Mouse (Mus musculus) thymus, postnatal 4 days (tissue): ENCODE measurements around the gene Ndufs8.
A peak's percentile ranks its signal among the peaks of the same experiment; 100 is the strongest.
"Not testable (repeated sequence)": the region's sequence is repeated elsewhere in the genome, so short reads cannot be mapped to it uniquely, and the experiment has no call there.

Source experiments
- DNase-seq: peaks from one replicate; pipeline ENCODE4 v3.0.0; 2021

Ndufs8 gene

DNA sequence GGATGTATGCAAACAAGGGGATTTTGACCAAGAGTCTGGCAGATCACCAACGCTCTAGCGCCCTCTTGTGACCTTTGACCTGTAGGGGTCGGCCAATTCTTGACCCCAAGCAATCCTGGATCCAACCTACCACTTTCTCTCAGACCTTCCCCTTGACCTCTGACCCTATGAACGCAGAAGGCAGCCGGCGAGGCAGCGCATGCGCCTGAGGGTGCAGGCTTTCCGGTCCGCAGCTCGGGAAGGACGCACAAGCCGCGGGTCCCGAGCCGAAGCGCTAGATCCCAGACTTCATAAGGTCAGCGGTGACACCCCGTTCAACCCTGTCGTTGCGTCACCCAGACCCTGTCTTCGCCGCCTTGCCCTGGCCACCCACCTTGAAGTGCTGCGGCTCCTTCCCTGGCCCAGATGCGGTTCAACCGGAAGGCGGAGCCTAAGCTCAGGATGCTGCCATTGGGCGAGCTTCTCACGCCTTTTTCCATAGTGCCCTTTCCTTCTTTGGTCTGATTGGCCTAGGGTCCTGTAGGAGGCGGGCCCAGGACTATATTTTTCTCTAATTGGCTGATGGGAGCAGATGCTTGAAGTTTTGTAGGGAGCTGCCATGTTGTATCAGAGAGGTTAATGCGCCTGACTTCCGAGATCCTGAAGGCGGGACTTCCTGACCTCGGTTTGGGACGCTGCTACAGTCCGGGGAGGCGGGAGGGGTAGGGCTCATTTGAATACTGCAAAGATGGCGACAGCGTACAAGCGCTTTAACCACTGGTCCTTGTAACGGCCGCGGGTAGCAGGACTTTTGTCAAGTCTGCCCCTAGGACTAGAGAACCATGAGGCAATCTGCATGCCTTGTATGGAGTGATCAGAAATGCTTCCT, at the start of gene Ndufs8:
Gene Ndufs8 (minus strand): TSS at position 438 of the 868 bp plus-strand sequence.
- peak; percentile 87 for DNase-seq

GRCm38 (mm10) chr19:3961805-3962204, 49.2 kb upstream of the Ndufs8 start:
- DNase-seq: not testable (repeated sequence)

GRCm38 (mm10) chr19:3960211-3960610, 47.6 kb upstream of the Ndufs8 start:
- no peak for DNase-seq

DNA sequence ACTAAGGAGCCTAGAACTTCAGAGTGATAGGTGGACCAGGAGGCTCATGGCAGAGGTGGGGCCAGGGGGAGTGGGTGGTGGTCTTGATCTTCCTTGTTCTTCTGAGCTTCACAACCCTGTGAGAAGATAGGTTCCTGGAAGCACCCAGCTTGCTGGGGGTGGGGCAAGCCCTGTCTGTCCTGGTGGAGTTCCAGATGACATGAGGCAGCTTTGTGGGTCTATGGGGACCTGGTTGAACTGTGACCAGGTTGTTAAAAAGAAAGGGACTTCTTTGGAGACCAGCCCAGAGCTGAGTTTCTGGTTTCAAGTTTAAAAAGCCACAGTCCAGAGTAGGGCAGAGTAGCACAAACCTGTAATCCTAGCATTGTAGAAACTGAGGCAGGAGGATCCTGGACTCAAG, 46.5 kb upstream of the Ndufs8 start:
- DNase-seq: no peak

GRCm38 (mm10) chr19:3958470-3958869, 45.9 kb upstream of the Ndufs8 start, which contains the start of gene Aldh3b3:
Gene Aldh3b3, plus strand, starts transcription at chr19:3958645.
- no peak for DNase-seq

DNA sequence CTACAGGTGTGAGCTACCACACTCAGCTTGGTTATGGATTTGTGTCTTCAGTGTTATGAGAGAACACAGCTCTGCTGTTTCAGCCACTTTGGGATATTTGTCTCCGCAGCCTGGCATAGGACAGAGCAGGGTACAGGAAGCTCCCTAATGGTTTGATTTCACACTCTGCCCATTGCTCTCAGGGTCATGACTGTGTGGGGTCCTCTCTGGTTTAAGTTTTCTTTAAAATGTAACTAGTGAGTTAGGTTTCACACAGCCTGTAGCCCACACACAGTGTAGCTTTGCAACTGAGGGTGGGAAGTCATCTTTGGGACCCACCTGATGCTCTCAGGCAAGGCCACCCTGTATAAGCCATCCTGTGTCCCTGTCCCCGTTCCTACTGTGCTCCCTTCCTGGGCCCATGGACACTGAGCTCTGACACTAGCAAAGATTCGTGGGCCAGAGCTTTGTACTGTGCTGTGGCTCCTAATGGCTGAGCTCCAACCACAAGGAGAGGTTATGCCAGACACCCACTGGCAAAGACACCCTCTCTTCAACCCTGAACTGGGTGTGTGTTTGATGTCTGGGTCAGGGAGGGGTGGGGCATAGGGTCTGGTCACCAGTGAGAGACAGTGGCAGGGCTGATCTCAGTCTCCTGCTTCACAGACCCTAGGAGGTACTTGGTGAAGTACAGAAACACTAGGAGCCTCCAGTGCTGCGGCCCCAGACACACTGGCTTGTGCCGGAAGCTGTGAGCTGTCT, 44.9 kb upstream of the Ndufs8 start:
- not testable (repeated sequence) for DNase-seq

DNA sequence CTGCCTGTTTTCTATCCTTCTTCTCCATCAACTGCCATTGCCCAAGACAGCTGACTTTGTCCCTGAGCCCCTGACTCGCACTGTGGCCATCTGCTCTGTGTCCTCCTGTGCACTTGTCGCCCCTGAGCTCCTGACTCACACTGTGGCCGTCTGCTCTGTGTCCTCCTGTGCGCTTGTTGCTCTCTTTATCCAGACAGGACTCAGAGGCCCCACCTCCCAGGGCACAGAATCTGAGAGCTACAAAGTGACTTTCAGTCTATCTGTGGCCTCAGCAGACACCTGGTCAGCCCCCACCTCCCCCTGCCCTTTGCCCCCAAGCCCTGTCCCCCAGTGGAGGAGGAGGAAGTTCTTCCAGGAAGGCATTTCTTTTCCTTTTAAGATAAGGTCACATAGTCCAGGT, 43.2 kb upstream of the Ndufs8 start:
- no peak for DNase-seq

GRCm38 (mm10) chr19:3955033-3955432, 42.5 kb upstream of the Ndufs8 start:
- no peak for DNase-seq

GRCm38 (mm10) chr19:3952099-3952498, 39.5 kb upstream of the Ndufs8 start:
- DNase-seq: no peak

DNA sequence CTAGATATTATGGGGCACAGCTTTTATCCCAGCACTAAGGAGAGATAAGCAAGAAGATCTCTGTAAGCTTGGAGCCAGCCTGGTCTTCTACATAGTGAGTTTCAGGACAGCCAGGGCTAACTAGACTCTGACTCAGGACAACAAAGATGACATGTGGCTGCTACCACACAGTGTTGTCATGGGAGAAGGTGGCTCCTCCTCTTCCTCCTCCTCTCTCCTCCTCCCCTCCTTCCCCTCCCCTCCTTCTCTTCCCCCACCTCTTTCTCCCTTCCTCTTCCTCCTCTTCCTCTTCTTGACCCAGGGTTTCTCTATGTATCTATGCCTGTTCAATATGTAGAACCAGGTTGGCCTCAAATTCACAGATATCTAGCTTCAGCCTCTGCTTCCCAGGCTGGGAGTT, 38.9 kb upstream of the Ndufs8 start:
- no peak for DNase-seq

- no peak for DNase-seq
Measured at GRCm38 (mm10) chr19:3950331-3950730, 37.8 kb upstream of the Ndufs8 start.

DNA sequence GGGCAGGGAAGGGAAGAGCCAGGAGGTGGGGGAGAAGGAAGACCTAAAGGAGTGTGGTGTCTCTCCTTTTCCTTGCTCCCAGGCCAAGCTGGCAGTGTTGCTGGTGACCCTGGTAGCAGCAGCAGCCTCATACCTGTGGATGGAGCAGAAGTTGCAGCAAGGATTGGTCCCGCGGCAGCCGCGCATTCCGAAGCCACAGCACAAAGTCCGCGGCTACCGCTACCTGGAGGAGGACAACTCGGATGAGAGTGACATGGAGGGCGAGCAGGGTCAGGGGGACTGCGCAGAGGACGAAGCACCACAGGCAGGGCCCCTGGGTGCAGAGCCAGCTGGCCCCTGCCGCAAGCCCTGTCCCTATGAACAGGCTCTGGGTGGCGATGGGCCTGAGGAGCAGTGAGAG, 36.0 kb upstream of the Ndufs8 start:
- no peak for DNase-seq

- DNase-seq: no peak
Measured at GRCm38 (mm10) chr19:3947813-3948212, 35.2 kb upstream of the Ndufs8 start.

DNA sequence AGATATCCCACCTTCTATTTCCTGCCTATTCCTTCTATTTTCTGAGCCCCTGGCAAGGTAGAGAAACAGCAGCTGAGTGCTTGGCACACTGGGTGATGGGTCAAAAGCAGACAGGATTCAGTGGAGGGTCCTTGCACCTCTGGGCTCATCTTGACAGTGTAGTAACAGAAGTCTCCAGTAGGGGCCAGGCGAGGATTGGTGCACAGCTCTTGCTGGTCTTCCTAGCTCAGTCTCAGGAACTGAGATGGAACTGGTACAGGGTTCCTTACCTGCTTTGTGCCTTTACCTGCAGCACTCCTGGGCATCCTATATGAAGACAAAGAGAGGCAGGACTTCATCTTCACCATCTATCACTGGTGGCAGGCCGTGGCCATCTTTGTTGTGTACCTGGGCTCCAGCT, 34.1 kb upstream of the Ndufs8 start:
- DNase-seq: peak; percentile 83

DNA sequence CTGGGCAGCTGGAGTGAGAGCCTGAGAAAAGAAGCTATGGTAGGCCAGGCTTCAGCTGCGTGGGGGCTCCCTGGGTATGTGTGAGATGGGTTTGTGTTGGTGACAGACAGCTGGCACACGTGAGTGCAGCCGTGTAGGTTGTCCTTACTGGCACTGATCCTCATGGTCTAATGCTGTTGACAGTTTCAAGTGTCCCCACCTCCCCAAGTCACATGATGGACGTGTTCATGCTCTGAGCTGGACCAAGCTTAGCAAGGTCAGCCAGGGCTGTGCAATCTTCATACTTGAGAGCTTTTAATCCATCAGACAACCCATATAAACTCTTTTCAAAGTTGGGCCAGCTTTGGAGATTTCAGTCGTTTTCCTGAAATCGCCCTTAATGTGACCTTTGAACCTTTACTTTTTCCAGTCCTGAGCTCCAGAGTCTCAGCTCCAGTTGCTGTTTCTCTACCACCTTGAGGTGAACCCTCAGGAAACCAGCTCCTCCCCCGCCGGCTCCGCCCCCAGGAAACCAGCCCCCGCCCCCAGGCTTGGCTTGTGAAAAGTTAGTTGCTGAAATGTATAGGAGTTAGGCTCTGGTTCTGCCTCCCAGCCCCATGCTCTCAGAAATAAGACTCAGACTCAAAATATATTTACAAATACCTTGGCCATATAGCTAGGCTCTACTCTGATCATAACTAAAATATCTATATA, 33.4 kb upstream of the Ndufs8 start:
- peak; percentile 89 for DNase-seq

- peak; percentile 81 for DNase-seq
Measured at GRCm38 (mm10) chr19:3942986-3943735, 30.6 kb upstream of the Ndufs8 start.

DNA sequence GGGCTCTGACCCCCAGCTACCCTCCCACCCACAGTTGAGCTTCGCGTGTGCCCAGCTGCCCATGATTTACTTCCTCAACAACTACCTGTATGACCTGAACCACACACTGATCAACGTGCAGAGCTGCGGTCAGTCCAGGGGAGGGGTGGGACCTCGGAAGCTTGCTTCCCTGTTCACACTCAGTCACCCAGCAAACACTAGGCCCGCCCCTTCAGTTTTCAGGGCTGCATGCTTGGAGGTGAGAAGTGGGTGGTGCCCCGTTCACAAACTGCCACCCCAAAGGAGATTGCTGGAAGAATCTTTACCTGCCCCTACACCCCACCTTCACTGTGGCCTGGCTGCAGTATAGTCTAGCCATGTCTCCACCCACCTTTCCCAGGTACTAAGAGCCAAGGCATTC, 29.7 kb upstream of the Ndufs8 start:
- DNase-seq: no peak

DNA sequence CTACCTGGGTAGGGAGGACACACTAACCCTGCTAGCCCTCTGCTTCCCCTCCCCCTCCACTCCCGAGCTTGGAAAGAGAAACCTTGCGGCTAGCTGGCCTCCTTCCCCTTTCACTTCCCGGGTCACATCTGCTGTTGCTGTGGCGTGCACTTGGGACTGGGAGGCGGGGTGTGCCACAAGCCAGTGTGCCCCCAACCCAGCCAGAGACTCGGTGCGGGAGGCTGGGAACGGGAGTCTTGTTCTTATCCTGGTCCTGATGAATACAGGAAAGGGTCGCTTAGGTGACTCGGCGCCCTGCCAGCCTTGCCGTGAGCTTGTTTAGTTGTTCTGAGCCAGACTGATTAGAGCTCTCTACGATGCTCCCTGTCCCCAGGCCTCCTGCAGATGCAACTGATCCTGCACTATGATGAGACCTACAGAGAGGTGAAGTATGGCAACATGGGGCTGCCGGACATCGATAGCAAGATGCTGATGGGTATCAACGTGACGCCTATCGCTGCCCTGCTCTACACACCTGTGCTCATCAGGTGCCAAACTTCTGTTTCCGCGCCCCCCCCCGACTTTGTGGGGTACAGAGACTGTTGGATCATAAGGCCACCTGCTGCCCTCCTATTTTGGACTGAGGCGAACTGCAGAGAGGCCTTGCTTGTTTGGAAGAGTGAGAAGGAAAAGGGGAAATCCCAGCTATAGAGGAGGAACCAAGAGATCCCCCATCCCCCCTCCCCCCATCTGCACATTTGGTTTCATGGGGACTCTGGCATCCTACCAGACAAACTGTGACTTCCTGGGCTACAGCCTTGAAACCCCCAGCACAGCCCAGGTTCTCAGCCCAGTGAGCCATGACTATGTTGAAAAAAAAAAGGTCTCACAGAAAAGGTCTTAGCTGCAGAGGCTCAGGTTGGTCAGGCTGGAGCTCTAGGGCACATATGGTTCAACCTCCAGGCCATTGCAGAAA, 23.6 kb upstream of the Ndufs8 start:
- peak; percentile 67 for DNase-seq

DNA sequence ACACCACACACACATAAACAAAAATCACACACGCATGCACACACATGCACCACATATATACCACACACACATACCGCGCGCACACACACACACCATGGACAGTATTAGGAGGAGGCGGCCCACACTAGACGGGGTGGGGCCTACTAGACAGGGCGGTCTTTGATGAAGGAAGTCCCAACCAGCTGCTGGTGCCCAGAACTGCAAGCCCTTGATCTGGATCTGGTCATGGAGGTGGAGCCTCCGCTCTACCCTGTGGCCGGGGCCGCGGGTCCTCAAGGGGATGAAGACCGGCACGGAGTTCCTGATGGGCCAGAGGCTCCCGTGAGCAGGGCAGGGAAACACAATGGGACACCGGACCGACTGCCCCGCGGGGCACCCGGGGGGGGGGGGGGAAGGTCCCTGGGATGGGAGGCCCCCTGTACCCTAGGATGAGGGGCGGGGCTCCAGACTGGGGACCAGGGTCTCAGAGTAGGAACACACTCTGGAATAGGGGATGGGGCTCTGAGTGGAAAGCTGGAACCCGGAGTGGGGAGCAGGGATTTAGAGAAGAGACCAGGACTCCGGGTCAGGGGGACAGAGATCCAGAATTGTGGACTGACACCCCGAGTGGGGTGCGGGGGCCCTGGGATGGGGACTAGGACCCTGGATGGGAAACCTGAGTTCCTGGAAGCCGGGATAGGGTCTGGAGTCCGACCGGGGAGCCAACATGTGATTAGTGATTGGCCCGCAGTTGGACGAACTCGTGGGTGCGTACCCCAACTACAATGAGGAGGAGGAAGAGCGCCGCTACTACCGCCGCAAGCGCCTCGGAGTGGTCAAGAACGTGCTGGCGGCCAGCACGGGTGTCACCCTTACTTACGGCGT, 22.7 kb upstream of the Ndufs8 start, which contains the start of gene Unc93b1:
Gene Unc93b1 (plus strand): TSS at position 155 of the 864 bp plus-strand sequence.
- DNase-seq: peak; percentile 36

GRCm38 (mm10) chr19:3931716-3932115, 19.1 kb upstream of the Ndufs8 start:
- DNase-seq: no peak
